Mouse (Mus musculus) thymus, adult 18-20 months (tissue): ENCODE measurements around the gene Gap43.
"Not testable (repeated sequence)": the region's sequence is repeated elsewhere in the genome, so short reads cannot be mapped to it uniquely, and the experiment has no call there.

Experiments
- DNase-seq, 2 experiments: peaks; one replicate each; pipeline ENCODE4 v3.0.0; 2022; ENCODE audit warnings: mixed read lengths in 2 of 2

Gap43 gene

DNA sequence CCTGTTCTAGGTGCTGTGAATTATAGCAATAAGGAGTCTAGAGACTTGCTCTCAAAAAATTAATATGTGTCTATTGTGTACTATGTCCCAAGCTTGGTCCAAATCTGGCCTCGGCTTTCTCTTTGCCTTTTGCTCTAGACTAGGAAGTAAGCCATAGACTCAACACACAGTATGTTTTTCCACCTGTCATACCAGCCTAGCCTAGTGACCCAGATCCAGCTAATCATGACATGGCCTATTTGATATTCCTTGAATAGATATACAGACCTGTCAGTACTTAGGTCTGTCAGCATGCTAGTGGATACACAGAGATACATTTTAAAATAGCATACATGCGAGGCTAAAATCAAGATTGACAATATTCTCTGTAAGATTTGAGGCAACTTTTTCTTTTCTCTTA is 46.4 kb downstream of the Gap43 start:
- no peak for DNase-seq

DNA sequence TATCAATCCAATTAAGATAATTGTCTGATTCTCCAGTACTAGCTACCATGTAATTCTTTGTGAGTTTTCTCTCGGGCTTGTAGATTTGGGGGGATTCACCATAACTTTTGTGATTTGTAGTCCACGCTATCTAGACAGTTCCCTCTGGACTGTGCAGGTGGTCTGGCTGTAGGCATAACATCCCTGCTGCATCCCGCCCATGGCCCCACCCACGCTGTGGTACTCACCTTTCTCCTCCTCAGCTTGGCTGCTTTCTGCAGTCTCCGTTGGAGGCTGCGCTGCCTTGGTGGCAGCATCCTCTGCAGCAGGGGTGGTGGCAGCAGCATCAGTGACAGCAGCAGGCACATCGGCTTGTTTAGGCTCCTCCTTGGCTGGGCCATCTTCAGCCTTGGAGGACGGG is 48.9 kb downstream of the Gap43 start:
- DNase-seq = no peak

DNA sequence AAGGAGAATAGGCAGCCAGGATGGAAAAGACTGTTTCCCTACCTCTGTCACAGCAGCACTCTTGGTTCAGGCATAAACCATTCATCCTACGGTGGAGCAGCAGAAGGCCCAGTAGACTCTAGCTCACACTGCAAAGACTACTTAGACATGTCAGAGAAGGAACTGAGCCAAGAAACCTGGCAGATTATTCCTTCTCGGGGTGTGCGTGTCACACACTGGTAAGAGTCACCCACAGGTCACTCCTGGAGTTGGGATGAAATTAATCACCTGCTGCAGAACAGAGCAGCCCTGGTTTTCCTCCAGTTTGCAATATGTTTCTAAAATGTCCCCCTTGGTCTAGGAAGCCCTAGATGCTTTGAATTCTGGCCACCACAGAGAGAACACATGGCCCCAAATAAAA is 56.4 kb downstream of the Gap43 start:
- no peak for DNase-seq

DNA sequence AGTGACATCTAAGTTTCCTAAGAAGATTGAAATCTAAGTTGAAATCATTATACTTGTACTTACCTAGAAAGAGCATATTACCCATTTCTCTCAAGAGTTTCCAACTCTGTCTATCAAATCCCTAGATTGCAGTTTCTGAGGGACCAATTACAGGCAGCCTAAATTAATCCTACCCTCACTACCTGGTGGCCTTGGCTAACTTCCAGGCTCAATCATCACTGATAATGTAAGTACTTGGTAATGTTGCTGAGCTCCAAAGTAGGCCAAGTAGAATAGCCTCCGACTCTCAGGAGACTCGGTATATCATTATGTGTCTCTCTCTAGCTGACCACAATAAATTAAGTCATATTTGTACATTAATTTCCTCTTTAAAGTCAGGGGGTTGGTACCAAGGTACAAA is 62.7 kb downstream of the Gap43 start:
- no peak for DNase-seq

DNA sequence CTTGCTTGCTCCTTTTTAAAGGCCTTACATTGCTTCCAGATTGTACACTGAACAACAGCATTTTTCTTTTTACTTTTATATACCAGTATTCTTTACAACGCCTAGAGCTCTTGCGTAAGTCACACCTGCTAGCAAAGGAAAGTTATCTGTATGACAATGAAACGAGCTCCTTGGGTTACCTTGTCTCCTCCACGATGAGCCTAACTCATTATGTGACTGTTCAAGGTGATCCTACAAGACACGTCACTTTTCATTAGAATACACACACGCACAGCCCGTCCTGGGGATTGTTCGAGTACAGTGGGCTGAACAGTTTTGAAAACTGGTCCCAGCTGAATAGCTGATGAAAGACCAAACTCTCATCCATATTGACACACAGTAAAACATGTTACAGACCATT is 63.2 kb downstream of the Gap43 start:
- no peak for DNase-seq

DNA sequence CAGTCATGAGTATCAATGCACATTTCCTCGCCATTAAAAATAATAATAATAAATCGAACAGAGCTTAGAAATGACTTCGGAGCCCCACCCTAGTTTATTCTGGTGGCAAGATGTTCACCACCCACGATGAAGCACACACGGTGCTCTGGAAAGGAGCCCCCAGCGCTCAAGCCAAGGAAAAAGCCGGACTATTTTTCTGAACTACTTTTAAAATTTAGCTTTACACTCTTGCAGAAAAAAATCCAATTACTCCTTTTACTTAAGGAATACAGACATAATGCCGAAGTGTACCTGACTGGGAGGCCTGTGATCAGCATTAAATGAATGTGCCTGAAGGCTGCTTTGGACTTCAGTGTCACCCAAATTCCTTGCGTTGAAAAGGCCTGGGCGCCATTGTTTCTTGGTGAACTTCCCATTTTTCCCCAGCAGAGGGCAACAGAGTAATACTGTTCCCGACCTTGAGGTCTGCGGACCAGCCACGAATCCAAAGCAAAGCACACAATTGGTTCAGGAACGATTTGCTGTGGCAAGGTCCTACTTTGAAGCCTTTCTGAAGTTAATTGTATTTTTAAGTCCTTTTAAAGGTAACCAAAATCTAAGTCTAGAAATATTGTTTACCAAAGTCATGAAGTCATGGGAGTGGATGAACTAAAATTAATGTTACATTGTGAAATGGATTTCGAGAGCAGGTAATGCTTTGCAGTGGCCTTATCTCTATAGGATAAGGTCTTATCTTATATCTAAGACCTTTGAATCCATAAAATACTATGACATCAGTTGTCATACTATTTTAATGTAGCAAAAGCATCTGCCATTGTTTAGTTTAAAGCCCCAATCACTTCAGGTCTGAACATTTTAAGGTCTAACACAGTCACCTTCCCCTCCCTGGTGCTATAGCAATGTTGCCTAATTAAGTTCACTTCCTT is 64.0 kb downstream of the Gap43 start:
- peak; percentile 5 to 11 for DNase-seq

DNA sequence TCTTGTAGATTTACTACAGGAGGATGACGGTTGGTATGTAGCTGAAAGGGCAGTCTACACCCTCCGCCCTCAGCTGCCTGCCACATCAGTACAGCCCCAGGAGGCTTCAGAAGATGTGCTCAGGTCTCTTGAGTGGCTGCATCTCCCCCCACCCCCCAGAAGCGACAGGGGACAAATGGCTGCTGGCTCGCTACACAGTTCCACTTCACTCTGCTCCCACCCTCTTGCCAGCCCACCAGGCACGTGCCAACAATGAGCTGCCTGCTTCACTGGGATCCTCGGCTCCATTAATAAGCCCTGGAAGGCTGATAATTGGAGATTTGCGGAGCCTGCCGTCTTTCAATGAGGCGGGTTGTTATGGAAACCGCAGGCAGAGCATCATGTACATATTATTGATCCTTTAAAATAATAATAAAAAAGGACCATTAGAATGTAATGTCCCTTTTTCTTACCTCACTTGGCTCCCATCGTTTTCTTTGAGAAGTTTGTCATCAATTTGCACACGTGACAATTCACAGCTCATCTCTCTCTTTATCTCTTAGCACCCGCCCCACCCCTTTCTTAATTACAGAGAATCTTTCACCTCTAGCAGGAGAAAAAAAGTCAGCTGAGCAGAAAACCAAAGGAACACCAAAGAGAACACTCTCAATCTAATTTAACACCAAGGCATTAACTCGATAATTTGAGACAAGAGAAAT is 64.8 kb downstream of the Gap43 start:
- DNase-seq = no peak

DNA sequence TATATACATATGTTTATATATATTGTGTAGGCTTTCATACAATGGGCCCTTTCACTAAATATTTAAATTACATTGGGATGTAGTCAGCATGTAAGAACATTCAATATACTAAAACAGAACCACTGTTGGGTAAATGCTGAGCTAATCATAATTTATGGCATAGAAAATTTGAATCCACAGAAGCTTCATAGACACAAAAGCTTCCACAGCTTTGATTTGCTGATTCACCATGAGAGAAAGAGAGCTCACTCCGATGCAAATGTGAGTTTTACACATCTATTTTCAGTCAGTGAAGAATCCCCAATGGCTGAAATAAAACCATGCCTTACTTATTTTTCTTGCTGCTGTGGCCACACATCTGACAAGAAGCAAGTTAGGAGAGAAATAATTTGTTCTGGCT is 69.2 kb downstream of the Gap43 start:
- DNase-seq = no peak

DNA sequence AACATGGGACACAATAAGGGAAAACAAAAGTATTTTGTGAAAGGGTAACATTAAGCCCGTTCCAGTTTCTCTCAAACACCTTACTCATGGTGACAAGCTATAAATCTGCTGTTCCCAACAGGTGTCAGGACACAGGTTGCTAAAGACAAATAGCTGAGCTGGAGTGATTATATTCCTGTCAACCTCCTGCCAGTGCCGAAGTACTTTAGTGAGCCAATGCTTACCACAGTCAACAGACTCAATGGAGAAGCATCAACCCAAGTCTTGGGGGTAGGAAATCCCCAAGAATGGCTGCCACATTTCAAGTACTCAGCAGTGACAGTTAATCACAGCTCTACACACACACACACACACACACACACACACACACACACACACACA is 70.9 kb downstream of the Gap43 start:
- DNase-seq = no peak

DNA sequence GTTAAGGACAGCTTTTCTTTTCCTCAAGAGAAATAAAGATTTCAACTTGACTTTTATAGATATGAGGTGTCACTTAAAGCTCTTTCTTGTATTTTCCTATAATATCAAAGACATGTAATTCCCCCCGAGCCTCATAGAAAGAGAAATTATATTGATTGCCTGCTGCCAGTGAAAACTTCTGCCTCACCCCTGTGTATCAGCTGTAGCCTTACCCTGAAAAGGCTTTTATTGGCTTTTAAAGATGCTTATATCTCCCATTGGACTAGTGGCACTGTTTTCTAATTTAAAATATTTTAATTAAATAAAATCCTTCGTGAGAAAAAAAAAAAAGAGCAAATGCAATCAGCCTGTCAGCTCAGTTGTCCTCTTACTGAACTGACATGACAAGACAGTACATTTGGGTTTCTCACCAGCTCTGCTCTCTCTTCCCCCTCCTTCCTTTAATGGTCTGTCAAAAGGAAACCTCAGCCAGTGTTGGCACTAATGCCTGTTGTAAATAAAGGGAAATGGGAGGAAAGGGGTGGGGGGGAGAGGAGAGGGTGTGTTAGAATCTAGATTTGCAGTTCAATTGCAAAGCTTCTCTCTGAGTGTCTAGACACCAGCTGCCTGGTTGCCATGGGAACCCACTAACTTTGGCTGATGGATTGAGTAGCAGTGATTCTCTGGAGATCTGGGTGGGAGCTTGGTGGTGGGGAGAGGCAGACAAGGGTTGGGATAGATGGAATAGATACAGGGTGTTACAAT is 71.4 kb downstream of the Gap43 start:
- no peak for DNase-seq

DNA sequence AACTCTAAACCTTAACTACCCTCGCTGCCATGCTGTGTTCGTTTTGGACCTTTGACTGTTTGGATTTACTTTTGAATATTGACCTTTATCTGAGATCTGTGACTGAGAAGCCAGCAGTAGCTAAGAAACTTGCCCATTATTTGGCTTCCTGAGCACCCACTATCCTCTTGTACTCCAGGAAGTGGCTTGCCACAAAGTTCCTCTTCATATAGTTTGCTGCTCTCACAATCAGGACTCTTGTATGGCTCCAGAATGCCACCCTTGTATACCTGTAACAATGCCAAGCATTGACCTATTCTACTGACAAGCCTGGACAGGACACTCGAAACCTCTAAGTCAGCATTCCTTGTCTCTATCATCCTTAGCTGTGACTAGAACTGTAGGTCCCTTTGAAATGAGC is 75.3 kb downstream of the Gap43 start:
- no peak for DNase-seq

DNA sequence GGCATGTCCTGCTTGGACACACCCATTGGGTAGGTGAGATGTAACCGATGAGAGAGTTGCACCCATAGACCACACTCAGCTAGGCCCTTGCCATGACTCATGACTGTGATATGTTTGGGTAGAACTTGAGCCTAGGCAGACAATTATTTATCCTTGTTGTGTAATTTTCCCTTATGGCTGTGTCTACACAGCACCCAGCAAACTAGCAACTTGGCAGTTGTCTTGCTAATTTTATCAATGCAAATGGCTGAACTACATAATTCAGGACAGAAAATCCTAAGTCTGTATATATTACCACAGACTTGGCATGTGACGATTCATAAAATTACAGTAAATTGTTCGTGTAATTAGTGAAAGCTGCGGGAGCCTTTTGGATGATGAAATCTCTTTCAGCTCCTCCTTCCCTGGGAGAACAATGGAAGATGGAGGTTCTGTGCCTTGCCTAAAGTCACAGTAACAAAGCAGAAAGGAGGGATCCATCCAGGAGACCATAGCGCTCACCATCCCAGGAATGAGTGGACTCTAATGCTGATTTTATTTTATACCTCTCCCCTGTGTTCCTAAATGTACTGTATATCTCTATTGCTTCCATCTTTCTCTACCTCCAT is 77.4 kb downstream of the Gap43 start:
- no peak for DNase-seq

DNA sequence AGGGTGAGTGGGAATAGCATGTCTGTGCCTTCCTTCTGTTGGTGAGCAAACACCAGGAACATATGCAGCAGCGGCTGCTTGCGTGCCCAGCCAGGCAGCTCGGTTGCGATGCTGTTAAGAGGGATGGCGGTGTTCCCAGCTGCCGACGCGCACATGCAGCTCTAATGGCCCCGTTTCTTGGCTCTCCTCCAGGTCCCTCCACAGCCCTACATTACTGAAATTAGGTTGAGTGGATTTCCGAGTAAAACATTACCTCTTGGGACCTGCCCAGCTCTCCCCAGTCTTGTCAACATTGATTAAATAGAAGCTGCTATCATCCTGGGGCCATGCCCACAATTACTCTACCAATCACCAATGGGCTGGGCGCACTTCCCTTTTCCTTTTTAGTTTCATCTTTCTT is 84.8 kb downstream of the Gap43 start:
- DNase-seq = no peak

DNA sequence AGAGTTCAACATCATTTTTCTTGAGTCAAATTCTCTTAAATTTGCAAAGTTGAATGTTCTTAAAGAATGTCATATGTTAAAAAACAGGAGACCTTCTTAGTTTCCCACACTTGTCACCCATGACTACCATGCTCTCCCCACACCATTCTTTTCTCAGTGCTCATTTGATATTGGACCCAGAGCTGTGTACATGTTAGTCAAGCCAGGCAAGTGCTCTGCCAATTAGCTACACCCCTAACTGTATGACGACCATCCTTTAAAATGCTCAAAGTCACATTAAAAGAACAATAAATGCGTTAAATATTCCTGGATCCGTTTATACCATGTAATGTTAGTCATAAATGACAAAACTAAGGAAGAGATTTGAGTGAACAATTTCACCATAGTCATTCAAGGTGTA is 85.2 kb downstream of the Gap43 start:
- no peak for DNase-seq

DNA sequence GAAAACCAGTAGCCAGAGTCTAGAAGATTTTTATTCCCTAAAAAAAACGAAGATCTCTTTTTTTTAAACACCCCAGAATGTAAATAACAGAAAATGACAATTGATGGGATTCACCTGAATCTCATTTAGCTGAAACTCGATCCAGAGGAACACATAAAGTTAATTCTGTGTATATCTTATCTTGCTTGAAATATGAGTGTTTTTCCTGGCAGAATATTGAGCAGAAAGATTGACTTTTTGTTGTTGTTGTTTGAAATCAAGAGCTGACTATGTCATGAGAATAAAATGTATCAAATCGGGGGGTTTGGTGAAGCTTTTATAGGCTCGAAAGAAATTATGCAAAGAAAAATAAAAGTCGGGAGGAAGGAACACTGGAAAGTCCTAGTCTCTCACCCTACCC is 88.2 kb downstream of the Gap43 start:
- DNase-seq = no peak

DNA sequence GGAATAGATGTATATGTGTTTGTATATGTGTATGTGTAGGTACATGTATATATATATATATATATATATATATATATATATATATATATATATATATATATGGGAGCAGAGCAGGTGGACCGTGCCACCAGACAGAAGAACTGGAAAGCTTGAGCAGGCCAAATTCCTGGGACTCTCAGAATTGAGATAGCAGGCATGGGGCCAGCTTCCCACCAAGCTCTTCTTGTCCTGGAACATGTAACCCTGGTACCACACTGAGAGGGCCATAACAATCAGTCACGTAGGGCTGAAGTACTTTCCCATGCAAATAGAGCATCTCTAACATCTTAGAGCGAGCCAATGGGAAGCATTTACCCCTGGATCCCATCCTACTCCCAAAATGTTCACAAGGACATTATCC is 96.3 kb downstream of the Gap43 start:
- DNase-seq = not testable (repeated sequence)

DNA sequence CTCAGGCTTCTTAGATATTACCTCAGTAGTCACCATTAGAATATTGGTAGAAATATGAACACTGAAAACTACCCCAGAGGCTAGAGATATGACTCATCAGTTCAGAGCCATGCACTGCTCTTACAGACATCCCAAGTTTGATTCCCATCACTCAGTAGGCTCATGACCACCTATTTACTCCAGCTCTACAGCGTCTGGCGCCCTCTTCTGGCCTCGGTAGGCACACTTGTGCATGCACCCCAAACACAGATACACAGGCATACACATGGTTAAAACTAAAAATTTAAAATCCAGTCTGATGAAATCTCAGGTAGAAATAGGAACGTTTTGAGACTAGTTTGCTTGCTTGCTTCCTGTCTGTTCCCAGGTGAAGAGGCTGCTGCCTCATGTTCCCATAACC is 109.1 kb downstream of the Gap43 start:
- no peak for DNase-seq
